ENCODE assay signal across 11 mouse cellular contexts in genomic region chr3:70500991-70501961, GRCm38 (mm10).
DNase-seq lines count a peak whose midpoint lies in the region; ATAC-seq lines count a peak whose summit lies in the region.
"Had no signal": no experiment of that assay in that cellular context is flagged by ENCODE, and none has a peak within 500 bp of the region (broad histone marks: within the 10 kb centered on the region; RNA-seq: fewer than 3 reads in every experiment).

No protein-coding gene starts in this region.

- intact Hi-C loops in heart, postnatal 10 days (cut with DNase I) = no loop called here

- no peaks in the 10 kb centered on the region for H3K27me3 ChIP-seq in heart, embryonic 12.5 days (replicated peaks)
- no peaks in the 10 kb centered on the region for H3K27me3 ChIP-seq in embryonic facial prominence, embryonic 10.5 days (replicated peaks; ENCODE audit: low read depth, poor library complexity, severe bottlenecking)
- no peaks in the 10 kb centered on the region for H3K27me3 ChIP-seq in hindbrain, embryonic 16.5 days (replicated peaks; ENCODE audit: control insufficient read depth, insufficient read depth, low read length)

- no peaks in the 10 kb centered on the region; the same call in 1 of the 2 replicates for H3K4me1 ChIP-seq in heart, embryonic 12.5 days (replicated peaks)
- peaks cover 3% of the 10 kb centered on the region; the same call in 1 of the 2 replicates for H3K4me1 ChIP-seq in embryonic facial prominence, embryonic 10.5 days
- H3K4me1 ChIP-seq in hindbrain, embryonic 16.5 days (ENCODE audit: control insufficient read depth, insufficient read depth, low read depth, low read length) = peaks cover 3% of the 10 kb centered on the region; the same call in 1 of the 2 replicates

- peak; percentile 1 to 3 for DNase-seq in heart, postnatal 10 days
- DNase-seq in A20 (ENCODE audit: low read depth, low spot score) = peak; percentile 57
- DNase-seq in embryonic facial prominence, embryonic 10.5 days (ENCODE audit: low spot score) = peak; percentile 14
- DNase-seq in layer of hippocampus, adult 8-10 months (ENCODE audit: low spot score in 2 of 2) = no peak
- DNase-seq: cerebellum, adult 18-20 months; lung, postnatal 14 days had no signal

- H3K4me3 ChIP-seq in heart, embryonic 12.5 days = no peak overlapping the region
- H3K4me3 ChIP-seq in embryonic facial prominence, embryonic 10.5 days = no peak overlapping the region
- H3K4me3 ChIP-seq in hindbrain, embryonic 16.5 days (ENCODE audit: low read length) = no peak overlapping the region

- no peak overlapping the region for H3K9ac ChIP-seq in heart, embryonic 12.5 days
- H3K9ac ChIP-seq in hindbrain, embryonic 16.5 days (ENCODE audit: low read depth, low read length) = peak overlapping the region; percentile 39; the same call in 1 of the 2 replicates

- H3K9me3 ChIP-seq in heart, embryonic 12.5 days (replicated peaks) = no peaks in the 10 kb centered on the region
- H3K9me3 ChIP-seq in embryonic facial prominence, embryonic 10.5 days = no peaks in the 10 kb centered on the region
- no peaks in the 10 kb centered on the region for H3K9me3 ChIP-seq in hindbrain, embryonic 16.5 days (ENCODE audit: control insufficient read depth, low read length)

- H3K27ac ChIP-seq in heart, embryonic 12.5 days (ENCODE audit: poor library complexity, severe bottlenecking) = no peak overlapping the region
- H3K27ac ChIP-seq in embryonic facial prominence, embryonic 10.5 days (replicated peaks) = no peak overlapping the region
- peak overlapping the region; percentile 48 for H3K27ac ChIP-seq in hindbrain, embryonic 16.5 days (ENCODE audit: low read depth, low read length)

- WGBS in heart, embryonic 12.5 days = 72% methylated on average over 9 of the region's 9 CpGs
- 69% methylated on average over 9 of the region's 9 CpGs for WGBS in embryonic facial prominence, embryonic 10.5 days
- 51% methylated on average over 9 of the region's 9 CpGs for WGBS in hindbrain, embryonic 16.5 days

- ATAC-seq in heart, embryonic 12.5 days (ENCODE audit: insufficient number of reproducible peaks, low FRiP score) = no peak
- ATAC-seq in hindbrain, embryonic 16.5 days = peak; percentile 50; the same call in 1 of the 2 replicates
- ATAC-seq in megakaryocyte-erythroid progenitor cell, adult 5-6 weeks (replicated peaks; ENCODE audit: low FRiP score, low TSS enrichment, poor library complexity, severe bottlenecking) = no peak
- no peak for ATAC-seq in erythroid progenitor cell, adult 5-6 weeks (replicated peaks; ENCODE audit: low FRiP score, poor library complexity, severe bottlenecking)
- ATAC-seq: activated CD4-positive, CD25-positive, alpha-beta regulatory T cell, adult 4 months had no signal

- no peak overlapping the region for H3K4me2 ChIP-seq in heart, embryonic 12.5 days
- no peak overlapping the region for H3K4me2 ChIP-seq in hindbrain, embryonic 16.5 days (ENCODE audit: low read length)

- no peaks in the 10 kb centered on the region for H3K36me3 ChIP-seq in heart, embryonic 12.5 days
- no peaks in the 10 kb centered on the region for H3K36me3 ChIP-seq in embryonic facial prominence, embryonic 10.5 days (replicated peaks)
- no peaks in the 10 kb centered on the region for H3K36me3 ChIP-seq in hindbrain, embryonic 16.5 days (ENCODE audit: control insufficient read depth, insufficient read depth, low read length)

Comparison
In these comparisons a context has a peak if more than half of its experiments do, and no peak if none do; other contexts are left out.
1. DNase-seq: peak in heart, postnatal 10 days (2 of 2), A20 (single experiment) and embryonic facial prominence, embryonic 10.5 days (single experiment); none in layer of hippocampus, adult 8-10 months (0 of 2).